Mouse (Mus musculus) MEL (cell line): ENCODE results near the gene Ubl4b.

ENCODE experiments used
- BHLHE40 ChIP-seq: IDR thresholded peaks from 2 replicates; pipeline ENCODE4 v1.6.1; 2012; ENCODE audit warnings: low read depth, mild to moderate bottlenecking, inconsistent platforms, low read length, improper control_type of control experiment, borderline replicate concordance
- CTCF ChIP-seq, 3 experiments: IDR thresholded peaks in 2 of 3; conservative IDR thresholded peaks in 1 of 3; 2 replicates each; pipeline ENCODE4 v1.5.1; 2011 to 2012; ENCODE audit warnings: low read length in 3 of 3, low read depth in 2 of 3, mild to moderate bottlenecking in 2 of 3, improper control_type of control experiment in 1 of 3, inconsistent platforms in 1 of 3, mixed read lengths in 1 of 3, moderate library complexity in 1 of 3; ENCODE audit not compliant: control insufficient read depth in 1 of 3, insufficient read depth in 1 of 3, poor library complexity in 1 of 3, severe bottlenecking in 1 of 3
- E2F4 ChIP-seq: IDR thresholded peaks from 2 replicates; pipeline ENCODE4 v1.6.1; 2011; ENCODE audit warnings: low read depth, low read length, improper control_type of control experiment, borderline replicate concordance
- GATA1 ChIP-seq: IDR thresholded peaks from 2 replicates; pipeline ENCODE4 v1.6.1; 2011; ENCODE audit warnings: low read depth, low read length, improper control_type of control experiment
- HCFC1 ChIP-seq: IDR thresholded peaks from 2 replicates; pipeline ENCODE4 v1.6.1; 2012; ENCODE audit warnings: low read depth, mild to moderate bottlenecking, inconsistent platforms, low read length, improper control_type of control experiment, moderate library complexity
- JUND ChIP-seq: IDR thresholded peaks from 2 replicates; pipeline ENCODE4 v1.6.1; 2011; ENCODE audit warnings: low read depth, mild to moderate bottlenecking, improper control_type of control experiment, low read length
- KAT2A ChIP-seq: conservative IDR thresholded peaks from 2 replicates; pipeline ENCODE4 v1.6.1; 2012; ENCODE audit warnings: low read depth, low read length, improper control_type of control experiment, inconsistent platforms
- MYC ChIP-seq: IDR thresholded peaks from 2 replicates; pipeline ENCODE4 v1.6.1; 2011; ENCODE audit warnings: low read depth, mild to moderate bottlenecking, low read length, improper control_type of control experiment, moderate library complexity
- POLR2A ChIP-seq, 2 experiments: IDR thresholded peaks; 2 replicates each; pipeline ENCODE4 v1.6.1; 2011 to 2012; ENCODE audit warnings: low read length in 2 of 2, mild to moderate bottlenecking in 2 of 2, control low read depth in 1 of 2, improper control_type of control experiment in 1 of 2, low read depth in 1 of 2, moderate library complexity in 1 of 2; ENCODE audit not compliant: control insufficient read depth in 1 of 2, insufficient read depth in 1 of 2, poor library complexity in 1 of 2
- SIN3A ChIP-seq: IDR thresholded peaks from 2 replicates; pipeline ENCODE4 v1.6.1; 2012; ENCODE audit warnings: low read length, improper control_type of control experiment, inconsistent platforms
- TAL1 ChIP-seq: IDR thresholded peaks from 2 replicates; pipeline ENCODE4 v1.6.1; 2012; ENCODE audit warnings: mild to moderate bottlenecking, inconsistent platforms, low read length, moderate library complexity, mixed read lengths
- UBTF ChIP-seq: IDR thresholded peaks from 2 replicates; pipeline ENCODE4 v1.6.1; 2012; ENCODE audit warnings: low read depth, mild to moderate bottlenecking, inconsistent platforms, low read length, improper control_type of control experiment, moderate library complexity, borderline replicate concordance; ENCODE audit not compliant: insufficient read depth
- USF1 ChIP-seq: IDR thresholded peaks from 2 replicates; pipeline ENCODE4 v1.6.1; 2014; ENCODE audit warnings: low read depth, mild to moderate bottlenecking, inconsistent platforms, low read length, improper control_type of control experiment, moderate library complexity
- ZKSCAN1 ChIP-seq: IDR thresholded peaks from 2 replicates; pipeline ENCODE4 v1.6.1; 2012; ENCODE audit warnings: low read depth, mild to moderate bottlenecking, inconsistent platforms, low read length, improper control_type of control experiment, moderate library complexity

GRCm38 (mm10) chr3:107596559-107596958 is 41.7 kb upstream of the Ubl4b start:
- TF ChIP-seq GATA1 = no peak
- no peak for TF ChIP-seq CTCF (IDR thresholded peaks at IDR 0.05 in 2 of 3, conservative IDR thresholded peaks at IDR 0.05 in 1 of 3; ENCODE audit: control insufficient read depth in 1 of 3, insufficient read depth in 1 of 3, low read depth in 2 of 3, low read length in 3 of 3, poor library complexity in 1 of 3, severe bottlenecking in 1 of 3)
- no peak for TF ChIP-seq HCFC1
- TF ChIP-seq TAL1 = no peak
- no peak for TF ChIP-seq ZKSCAN1
- no peak for TF ChIP-seq BHLHE40
- no peak for TF ChIP-seq UBTF
- no peak for TF ChIP-seq KAT2A
- no peak for TF ChIP-seq POLR2A (IDR thresholded peaks at IDR 0.05; ENCODE audit: control insufficient read depth in 1 of 2, insufficient read depth in 1 of 2, low read depth in 1 of 2, low read length in 2 of 2, poor library complexity in 1 of 2)
- TF ChIP-seq JUND = no peak
- TF ChIP-seq SIN3A = no peak
- no peak for TF ChIP-seq MYC
- no peak for TF ChIP-seq E2F4
- no peak for TF ChIP-seq USF1
